Mouse (Mus musculus) forelimb bud, embryonic 11.5 days (tissue): Measurements from ENCODE around the gene Git2.

Experiments used
- DNase-seq: peaks from one replicate; pipeline ENCODE4 v3.0.0-alpha.2; 2012; ENCODE audit warnings: low read depth, low spot score

The Git2 gene

DNA sequence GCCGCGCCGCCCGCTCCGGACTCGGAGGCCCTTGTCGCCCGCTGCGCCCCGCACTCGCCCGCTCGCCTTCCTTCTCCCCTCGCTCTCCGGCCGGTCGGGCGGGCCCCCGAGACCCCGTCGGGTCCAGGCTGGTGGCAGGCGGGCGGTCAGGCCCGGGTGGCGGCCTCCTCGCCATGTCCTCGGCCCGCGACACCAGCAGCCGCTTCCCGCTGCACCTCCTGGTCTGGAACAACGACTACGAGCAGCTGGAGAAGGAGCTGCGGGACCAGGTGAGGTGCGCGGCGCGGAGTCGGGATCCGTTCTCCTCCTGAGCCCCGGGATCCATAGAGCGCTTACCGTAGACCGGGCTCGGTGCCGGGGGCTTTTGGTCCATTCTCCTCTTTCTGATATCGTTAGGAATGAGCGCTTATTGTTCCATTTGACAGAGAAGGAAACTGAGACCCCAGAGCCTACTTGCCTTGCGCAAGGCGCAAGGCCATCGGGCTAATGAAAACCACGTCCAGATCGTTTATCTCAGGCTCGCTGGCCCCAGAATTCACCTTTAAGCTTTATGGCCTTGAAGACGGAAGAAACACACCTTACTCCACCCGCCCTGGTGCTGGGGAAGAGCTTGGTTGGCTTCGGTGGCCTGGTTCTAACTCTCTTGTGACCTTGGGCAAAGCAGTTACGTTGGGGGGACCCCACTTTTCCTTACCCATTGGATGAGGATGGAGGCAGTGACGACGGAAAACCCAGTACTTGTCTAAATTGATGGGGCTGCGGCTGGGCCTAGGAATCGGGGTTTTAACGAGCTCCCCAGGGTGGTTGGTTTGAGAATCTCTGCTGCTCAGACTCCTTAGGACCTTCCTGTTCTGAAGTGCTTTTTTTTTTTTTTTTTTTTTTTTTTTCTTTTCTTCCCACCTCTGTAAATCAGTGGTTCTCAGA, at the start of gene Git2:
Gene Git2, minus strand, starts transcription at position 462 of the 924 bp plus-strand sequence.
- peak; percentile 16 for DNase-seq

DNA sequence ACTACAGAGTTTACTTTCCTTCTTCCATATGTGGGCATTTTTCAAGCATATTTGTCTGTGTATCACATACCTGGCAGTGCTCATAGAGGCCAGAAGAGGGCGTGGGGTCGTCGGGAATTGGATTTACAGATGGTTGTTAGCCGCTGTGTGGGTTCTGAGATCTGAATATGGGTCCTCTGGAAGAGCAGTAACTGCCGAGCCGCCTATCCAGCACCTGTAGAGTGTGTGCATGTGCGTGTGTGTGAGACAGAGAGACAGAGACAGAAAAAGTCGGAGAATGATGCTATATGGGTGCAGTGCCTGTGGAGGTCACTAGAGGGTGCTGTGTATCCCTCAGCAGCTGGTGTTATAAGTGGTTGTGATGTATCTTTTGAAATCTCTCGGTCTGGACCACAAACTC, 48.9 kb upstream of the Git2 start:
- no peak for DNase-seq

DNA sequence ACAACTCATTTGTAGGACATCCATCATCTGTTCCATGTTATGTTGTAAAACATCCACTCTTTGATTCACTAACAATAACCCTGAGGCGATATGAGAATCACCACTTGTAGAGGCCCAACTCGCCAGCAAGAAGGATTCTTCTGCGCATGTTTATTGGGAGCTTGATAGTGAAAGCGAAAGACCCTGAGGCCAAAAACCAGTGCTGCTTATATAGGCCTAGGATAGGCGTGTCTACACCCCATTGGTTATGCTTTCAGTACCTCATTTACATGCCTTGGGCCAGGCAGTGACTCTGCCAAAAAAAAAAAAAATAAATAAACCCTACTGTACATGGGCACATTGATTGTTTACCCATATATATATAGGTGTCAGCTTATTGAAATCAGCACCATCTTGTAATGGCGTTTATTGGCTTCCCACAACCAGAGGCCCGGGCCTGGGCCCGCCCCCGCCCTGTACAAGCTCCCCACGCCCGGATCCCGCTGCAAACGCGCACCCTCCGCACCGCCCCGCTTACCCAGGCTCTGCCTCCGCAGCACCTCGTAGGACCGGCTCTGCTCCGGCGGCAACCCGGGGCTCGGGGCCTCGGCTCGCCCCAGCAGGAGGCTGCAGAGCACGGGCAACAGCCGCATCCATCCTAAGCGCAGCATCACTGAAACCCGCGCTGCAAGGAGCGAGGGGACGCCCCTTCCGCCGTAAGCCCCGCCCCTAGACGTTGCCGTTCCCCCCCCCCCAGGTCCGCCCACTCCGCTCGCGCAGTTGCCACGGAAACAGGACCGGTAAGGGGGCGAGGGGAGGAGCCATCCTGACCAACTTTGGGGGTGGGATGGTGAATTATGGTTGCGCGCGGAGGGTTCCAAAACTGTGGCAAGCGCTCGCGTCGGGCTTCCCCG, 47.7 kb upstream of the Git2 start, which contains the start of gene 1500011B03Rik:
Gene 1500011B03Rik, minus strand, starts transcription at position 673 of the 893 bp plus-strand sequence.
- peak; percentile 83 for DNase-seq

DNA sequence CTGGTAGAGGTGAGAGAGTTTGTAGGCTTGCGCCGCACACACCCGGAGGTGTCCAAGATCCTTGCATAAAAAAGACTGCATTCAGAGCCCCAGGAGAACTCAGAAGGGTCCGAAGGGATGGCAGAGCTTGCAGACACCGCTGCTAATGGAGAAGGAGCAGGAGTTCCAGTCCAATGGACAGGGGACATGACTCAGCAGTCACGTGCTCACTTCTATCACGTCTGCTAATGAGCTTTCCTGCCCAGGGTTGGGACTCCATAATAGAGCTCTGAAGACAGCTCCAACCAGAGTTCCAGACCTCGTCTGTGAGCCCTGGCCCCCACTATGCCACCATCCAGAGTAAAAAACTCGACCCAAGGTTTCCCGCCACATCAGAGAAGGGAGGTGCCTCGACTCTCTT, 42.8 kb upstream of the Git2 start:
- no peak for DNase-seq

DNA sequence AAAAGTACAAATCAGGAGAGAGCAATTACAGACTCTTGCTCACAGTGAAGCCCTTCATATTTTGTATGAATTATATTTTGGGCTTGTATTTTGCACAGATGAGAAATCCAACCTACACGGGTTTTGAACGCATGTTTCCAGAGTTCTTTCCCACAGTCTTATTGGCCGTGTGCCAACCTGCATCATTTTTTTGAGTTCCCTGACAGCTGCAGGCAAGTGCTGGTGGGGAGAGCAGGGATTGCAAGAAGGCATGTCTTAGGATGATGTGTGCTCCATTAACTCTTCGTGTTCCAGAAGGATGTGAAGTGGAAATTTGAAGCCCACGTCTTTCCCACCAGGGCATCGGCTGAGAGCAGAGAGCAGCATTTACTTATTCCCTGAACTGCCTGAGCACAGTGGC, 41.3 kb upstream of the Git2 start:
- no peak for DNase-seq

DNA sequence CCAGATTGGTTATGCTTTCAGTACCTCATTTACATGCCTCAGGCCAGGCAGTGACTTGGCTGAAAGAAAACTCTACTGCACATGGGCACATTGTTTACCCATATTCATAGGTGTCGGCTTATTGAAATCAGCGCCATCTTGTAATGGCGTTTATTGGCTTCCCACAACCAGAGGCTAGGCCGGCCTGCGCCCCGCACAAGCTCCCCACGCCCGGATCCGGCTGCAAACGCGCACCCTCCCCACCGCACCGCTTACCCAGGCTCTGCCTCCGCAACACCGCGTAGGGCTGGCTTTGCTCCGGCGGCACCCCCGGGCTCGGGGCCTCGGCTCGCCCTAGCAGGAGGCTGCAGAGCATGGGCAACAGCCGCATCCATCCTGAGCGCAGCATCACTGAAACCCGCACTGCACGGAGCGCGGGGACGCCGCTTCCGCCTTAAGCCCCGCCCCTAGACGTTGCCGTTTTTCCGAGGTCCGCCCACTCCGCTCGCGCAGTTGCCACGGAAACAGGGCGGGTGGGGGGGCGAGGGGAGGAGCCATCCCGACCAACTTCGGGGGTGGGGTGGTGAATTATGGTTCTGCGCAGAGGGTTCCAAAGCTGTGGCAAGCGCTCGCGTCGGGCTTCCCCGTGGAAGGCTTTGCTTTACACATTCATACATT, 38.3 kb upstream of the Git2 start:
- peak; percentile 89 for DNase-seq

DNA sequence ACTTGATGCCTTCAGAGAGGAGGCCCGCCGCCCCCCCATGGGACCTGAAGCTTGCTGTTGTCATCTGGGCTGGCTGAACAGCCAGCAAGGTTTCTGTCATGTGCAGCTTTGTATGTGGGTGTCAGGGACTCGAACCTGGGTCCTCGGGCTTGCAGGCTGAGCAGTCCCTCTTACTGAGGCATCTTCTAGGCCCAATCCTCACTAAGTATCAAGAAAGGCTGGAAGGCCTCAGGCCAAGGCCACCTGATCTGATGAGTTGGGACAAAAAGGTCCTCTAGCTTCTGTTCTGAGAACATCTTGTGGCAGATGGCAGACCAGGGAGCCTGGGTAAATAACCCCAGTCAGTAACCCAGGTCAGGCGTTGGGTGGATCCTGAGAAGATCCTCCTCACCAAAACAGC, 34.5 kb upstream of the Git2 start:
- no peak for DNase-seq

DNA sequence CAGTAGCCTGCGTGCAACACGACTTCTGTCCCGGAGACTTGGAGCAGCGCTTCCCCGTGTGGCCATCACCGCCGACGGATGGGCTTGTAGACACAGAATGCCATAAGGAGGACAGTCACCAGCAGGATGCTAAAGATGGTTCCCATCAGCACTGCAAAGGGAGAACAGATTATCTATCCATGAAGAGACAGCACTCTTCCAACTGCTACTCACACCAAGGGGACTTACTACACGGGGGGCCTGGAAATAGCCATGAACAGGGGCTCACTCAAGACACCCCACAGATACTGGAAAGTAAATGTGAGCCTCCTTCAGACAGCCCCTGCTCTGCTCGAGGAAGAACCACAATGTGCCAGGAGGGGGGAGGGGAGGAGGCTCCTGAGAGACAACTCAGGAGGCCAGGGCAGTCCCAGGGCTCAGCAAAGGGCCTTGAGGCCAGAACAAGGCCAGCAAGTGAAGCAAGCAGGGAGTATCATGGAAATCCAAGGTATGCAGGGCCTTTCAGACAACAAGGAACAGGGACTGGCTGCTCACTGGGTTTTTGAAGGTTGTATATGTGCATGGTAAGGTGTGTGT, 34.0 kb upstream of the Git2 start:
- DNase-seq, result no peak

DNA sequence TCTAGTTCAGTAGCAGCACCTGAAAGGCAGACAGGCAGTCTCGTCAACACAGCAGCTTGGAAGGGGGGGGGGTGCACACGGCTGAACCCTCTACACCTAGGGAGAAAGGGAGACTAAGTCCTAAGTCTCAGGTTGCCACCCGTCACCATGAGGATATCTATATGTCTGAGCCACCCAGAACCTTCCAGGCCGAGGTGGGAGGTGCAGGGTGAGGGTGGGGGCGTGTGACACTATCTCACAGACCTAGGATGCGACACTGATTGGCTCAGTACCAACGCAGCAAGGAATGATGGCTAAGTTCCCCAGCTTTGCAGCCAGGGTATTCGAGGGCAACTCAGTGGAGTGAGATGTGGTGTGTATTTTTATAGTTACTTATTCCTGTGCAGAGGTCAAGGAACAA, 33.1 kb upstream of the Git2 start:
- DNase-seq, result no peak

DNA sequence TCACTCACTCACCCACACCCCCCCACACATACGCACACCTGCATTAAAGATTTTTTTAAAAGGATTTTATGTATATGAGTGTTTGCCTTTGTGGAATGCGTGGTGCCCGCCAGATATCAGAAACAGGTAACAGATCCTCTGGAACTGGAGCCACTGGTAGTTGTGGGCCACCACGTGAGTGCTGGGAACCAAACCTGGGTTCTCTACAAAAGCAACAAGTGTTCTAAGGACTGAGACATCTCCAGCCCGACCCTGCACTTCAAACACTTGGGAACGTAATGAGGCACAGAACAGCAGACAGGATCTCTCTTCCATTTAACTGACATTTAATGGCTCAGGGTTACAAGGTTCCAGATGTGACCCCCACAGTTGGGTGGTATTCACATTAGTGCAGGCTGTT, 32.6 kb upstream of the Git2 start:
- no peak for DNase-seq

DNA sequence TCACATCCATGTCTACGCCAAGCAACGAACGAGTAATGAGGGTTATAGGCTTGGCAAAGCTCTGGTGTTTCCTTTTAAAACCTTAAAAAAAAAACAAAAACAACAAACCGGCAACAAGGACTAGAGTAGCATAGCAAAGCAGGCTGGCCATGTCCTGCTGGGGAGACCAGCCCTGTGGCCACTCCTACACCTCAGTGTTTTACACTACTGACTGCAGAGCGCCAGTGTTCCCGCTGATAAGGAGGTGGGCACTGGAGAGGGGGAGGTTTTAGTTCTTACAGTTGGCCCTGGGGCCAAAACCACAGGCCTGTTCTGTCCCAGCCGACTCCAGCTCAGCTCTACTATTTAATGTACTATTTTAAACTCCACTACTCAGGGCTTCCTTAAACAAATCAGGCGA, 32.2 kb upstream of the Git2 start:
- no peak for DNase-seq

DNA sequence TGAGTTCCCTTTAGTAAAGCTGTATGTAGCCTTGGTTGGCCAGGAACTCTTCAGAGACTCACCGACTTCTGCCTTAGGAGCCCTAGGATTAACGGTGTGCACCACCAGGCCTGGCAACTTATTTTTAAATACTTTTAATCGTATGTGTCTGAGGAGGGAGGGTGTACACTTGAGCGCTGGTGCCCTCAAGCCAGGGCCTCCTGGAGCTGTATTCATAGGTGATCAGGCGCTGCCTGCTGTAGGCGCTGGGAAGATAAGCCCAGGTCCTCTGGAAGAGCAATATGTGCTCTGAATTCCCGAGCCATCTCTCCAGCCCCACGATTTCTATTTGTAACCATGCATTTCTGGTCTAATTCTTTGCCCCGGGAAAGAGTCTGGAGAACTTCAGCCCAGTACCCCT, 31.7 kb upstream of the Git2 start:
- DNase-seq, result no peak

DNA sequence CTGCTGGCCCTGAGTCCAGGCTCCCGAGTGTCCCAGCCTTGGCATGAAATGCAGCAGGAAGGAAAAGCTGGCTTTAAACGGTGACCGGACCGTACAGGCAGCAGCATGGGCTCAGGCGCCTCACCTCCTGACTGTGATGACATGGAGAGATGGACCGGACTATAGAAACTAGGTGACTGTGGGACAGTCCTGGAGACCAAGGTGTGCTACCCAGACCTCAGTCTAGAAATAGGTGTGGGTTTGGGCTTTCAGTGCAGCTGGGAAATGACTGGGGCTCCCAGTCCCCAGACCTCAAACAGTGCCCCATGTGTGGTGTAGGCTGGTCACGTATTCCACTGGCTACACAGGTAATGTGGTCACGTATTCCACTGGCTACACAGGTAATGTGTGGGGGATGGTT, 31.3 kb upstream of the Git2 start:
- DNase-seq, result no peak

DNA sequence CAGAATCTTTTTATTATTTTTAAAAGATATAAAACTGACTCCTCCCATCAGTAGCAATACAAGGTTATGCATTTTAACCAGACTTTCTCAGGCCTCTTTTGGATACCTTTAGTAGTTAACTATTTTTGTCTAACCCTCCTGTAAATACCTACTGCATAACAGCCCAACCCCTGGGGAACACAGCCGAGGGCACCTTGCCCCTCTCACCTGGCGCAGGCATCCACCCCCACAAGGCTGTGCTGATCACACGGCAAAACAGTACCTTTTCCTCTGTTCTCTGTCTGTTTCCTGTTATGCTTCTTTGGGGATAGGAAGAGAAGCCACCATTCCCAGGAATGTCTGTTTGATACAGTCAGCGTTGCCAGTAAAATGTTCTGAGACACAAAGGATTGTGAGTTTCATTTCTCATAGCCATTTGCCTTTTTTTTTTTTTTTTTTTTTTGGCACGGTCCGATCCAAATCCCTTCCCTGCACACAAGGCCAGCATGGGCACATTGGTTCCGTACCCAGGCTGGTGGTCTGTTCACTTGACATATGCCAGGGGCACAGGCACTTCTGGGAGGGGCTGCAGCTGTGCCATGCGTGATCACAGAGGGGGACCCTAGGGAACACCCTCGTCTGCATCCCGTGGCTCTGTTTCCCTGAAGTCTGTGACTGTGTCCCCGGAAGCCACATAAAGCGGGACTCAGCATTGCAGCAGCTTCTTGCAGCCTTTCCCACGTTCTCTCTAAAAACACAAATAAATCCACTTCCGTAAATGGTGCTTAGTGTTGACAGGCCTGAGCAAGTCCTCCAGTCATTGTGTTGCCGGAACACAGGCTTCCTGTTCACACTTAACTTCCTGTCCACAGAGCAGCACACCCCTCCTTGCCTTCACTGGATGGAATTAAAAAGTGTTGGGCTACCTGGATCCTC, 30.4 kb upstream of the Git2 start:
- DNase-seq, result no peak

DNA sequence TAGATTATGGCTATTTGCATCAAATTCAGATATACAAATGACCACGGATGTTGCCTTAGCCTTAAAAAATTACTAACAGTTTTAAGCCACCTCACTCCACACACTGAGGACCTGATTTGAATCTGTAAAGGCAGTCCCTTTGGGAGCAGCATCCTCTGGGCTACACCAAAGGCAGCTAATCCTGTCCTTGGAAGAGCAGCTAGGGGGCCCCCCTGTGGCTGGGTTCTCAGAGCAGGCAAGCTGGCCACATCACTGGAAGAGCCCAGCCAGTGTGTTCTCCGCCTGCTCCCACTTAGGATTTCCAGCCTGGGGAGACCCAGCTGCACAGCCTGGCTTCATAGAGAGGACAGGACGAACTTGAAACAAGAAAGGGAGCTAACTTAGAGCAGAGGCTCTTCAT, 29.6 kb upstream of the Git2 start:
- no peak for DNase-seq

DNA sequence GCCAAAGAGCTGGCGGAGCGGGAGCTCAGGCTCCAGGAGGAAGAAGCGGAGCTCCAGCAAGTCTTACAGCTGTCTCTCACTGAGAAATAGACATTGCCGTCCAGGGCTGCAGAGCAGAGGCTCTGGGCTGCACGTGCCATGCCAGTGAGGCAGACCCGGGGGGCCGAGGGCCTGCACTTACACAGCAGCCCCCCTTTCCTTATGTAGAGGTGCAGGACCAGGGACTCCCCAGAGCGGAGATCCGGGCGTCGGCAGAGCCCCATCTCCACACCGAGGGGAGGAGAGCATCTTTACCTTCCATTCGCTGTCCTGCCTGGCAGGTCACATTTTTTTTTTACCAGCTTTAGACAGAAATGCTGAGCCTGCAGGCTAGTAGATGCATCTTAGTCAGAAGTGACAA, 29.0 kb upstream of the Git2 start:
- DNase-seq, result no peak

DNA sequence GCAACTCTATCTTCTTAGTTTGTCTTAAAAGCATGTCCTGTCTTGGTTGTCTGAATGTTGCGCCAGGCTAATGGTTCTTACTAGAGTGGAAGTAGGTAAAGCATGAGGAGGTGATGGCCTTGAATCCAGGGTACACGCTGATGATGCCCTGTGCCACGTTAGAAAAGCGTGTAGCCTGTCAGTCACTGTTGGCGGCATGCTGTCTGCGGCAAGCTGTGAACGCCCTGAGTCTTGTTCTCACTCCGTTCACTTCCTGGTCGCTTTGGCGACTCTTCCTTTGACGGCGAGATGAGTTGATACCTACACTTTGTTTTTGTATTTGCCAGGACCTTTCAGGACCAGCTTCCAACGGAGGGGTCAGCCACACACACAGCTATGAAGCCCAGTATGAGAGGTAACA, 27.9 kb upstream of the Git2 start:
- no peak for DNase-seq

DNA sequence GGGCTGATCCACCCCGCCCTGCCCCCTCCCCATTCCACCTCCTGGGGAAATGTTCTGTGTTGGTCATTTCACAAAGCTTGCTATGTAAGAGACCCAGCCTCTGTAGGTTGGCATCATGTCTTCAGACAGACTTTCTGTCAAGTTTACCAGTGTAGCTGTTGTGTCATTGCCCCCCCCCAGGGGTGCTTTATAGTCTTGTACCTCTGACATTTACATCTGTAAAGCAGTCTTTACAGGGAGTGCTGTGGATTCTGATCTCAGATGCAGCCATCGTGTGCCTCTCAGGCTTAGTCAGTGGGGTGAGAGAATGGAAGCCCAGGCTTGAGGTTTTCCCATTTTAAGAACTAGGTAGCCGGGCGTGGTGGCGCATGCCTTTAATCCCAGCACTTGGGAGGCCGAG, 26.5 kb upstream of the Git2 start:
- DNase-seq, result no peak

DNA sequence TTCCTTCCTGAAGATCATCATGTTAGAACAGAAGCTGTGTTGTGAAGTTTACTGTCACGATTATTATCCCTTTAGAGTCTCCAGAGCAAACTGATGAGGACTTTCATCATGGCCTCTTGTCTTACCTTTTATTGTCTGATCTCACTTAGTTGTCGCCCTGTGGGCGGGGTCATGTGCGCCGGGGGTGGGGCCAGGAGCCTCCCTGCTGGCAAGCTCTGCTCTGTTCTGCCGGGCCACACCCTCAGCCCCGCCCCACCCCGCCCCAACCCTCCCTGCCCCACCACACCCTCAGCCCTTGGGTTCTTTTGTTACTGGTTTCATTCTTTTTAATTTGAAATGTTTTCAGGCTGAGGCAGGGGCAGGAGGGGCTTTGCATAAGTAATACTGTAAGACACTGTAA, 25.7 kb upstream of the Git2 start:
- no peak for DNase-seq

DNA sequence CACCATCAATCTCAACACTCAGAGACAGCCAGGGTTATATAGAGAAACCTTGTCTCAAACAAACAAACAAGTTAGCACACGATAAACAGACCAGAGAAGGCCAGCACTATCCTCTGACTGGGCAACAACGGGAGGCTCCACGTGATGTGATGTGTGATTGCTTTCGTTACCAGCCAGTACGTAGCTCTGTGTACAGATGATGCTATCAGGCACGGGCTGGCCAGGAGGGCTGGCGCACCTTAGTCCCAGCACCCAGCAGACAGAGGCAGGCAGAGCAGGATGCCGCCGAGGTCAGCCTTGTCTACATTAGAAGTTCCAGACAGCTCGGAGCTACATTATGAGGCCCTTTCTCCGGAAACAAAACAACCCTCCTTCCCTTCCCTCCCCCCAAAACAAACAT, 24.5 kb upstream of the Git2 start:
- DNase-seq, result no peak

DNA sequence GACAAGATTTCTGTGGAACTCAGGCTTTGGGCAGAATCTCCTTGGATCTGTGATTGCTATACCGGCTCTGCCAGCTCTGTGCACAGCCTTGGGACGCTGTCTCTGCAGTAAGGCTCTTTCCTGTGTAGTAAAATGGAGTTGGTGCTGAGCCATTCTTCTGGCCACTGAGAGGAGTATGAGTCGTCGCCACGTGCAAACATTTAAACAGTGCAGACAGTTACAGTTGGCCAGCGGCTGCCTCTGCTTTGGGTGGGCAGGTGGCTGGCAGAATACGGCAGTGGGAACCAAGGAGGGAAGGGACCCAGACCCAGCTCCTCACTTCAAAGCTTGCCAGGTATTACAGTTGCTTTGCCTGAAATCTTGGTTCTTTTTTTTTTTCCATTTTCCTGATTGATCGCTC, 21.9 kb upstream of the Git2 start:
- DNase-seq, result no peak
